Mouse (Mus musculus) C2C12 (cell line): Measurements from ENCODE around the gene Chrna7. TPM values are rescaled to one million over a fixed set of nuclear protein-coding genes. Genes with fewer than 3 reads are reported as not detected.

ENCODE experiments used
- H3K27me3 ChIP-seq: one replicate; pipeline ENCODE4 v1.6.1; 2011; ENCODE audit not compliant: control insufficient read depth, insufficient read depth, insufficient read length
- H3K36me3 ChIP-seq: one replicate; pipeline ENCODE4 v1.6.1; 2011; ENCODE audit not compliant: control insufficient read depth, insufficient read depth
- H3K4me3 ChIP-seq: one replicate; pipeline ENCODE4 v1.5.1; 2011; ENCODE audit warnings: mild to moderate bottlenecking, control low read depth; ENCODE audit not compliant: poor library complexity, insufficient read depth, severe bottlenecking
- H3K79me2 ChIP-seq: one replicate; pipeline ENCODE4 v1.6.1; 2011; ENCODE audit not compliant: control insufficient read depth, insufficient read depth
- H3K79me3 ChIP-seq: one replicate; pipeline ENCODE4 v1.6.1; 2011; ENCODE audit warnings: low read depth, control low read depth
- H3ac ChIP-seq: one replicate; pipeline ENCODE3; 2011; ENCODE audit warnings: low read depth; ENCODE audit not compliant: control insufficient read depth, insufficient read length
- CEBPB ChIP-seq: IDR thresholded peaks from one replicate; pipeline ENCODE4 v1.6.1; 2011; ENCODE audit warnings: low read depth, mild to moderate bottlenecking, control low read depth, moderate library complexity
- CTCF ChIP-seq: IDR thresholded peaks from one replicate; pipeline ENCODE4 v1.5.1; 2011; ENCODE audit not compliant: control insufficient read depth, insufficient read depth, insufficient read length
- FOSL1 ChIP-seq: IDR thresholded peaks from one replicate; pipeline ENCODE4 v1.8.0; 2011; ENCODE audit warnings: mild to moderate bottlenecking, low read length; ENCODE audit not compliant: poor library complexity, insufficient read depth, severe bottlenecking
- MAX ChIP-seq: IDR thresholded peaks from one replicate; pipeline ENCODE4 v1.6.1; 2011; ENCODE audit warnings: mild to moderate bottlenecking, control low read depth
- MYOD1 ChIP-seq: IDR thresholded peaks from one replicate; pipeline ENCODE4 v1.6.1; 2011; ENCODE audit warnings: low read depth; ENCODE audit not compliant: control insufficient read depth, insufficient read length
- MYOG ChIP-seq: IDR thresholded peaks from one replicate; pipeline ENCODE4 v1.6.1; 2011; ENCODE audit not compliant: control insufficient read depth, insufficient read length; ENCODE audit errors: extremely low read depth
- USF1 ChIP-seq: IDR thresholded peaks from one replicate; pipeline ENCODE4 v1.6.1; 2011; ENCODE audit warnings: low read depth, mild to moderate bottlenecking, control low read depth, moderate library complexity
- polyA plus RNA-seq: library from polyadenylated mRNA; unstranded; fragments of >200 nt; fragmentation: generic; extraction: Trizol; gene quantifications from one replicate; pipeline ENCODE4 v1.2.1, GENCODE M21; 2012; ENCODE audit warnings: missing spikeins

Chrna7 gene
- polyA plus RNA-seq, 1 experiment = 0.04 TPM

DNA sequence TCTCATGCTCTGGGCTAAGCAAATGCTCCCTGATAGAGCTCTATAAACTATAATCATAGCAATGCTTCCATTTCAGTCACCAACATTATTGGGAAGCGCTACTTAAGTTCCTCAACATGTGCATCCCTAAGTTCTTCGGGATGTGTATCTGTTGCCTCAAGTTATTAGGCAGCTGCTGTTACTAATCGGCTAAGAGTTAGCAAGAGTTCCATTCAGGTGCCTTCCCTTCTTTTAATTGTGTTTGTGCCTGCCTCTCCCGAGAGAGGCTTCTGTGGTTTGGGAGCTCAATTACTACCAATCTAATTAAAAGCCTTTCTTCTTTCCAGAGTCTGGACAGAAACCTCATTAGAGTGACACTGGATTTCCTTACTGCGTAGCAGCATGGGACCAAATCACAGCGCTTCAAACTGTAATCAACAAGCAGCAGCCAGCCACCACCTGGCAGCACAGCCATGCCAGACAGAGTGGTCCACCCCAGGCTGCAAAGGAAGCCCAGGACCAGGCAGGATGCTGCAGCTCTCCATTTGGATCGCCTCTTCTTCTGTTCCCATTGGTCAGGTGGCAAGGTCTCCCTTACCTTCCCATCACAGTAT, 50.0 kb downstream of the Chrna7 start:
- Histone ChIP-seq H3K79me2 (no peaks in the 10 kb centered on the region), H3ac (no peak overlapping the region), H3K27me3 (no peaks in the 10 kb centered on the region), H3K4me3 (no peak overlapping the region), H3K36me3 (no peaks in the 10 kb centered on the region), H3K79me3 (no peaks in the 10 kb centered on the region)
- no peak for TF ChIP-seq MYOD1
- no peak for TF ChIP-seq MAX
- TF ChIP-seq CEBPB = no peak
- TF ChIP-seq USF1 = no peak
- no peak for TF ChIP-seq CTCF
- no peak for TF ChIP-seq MYOG

DNA sequence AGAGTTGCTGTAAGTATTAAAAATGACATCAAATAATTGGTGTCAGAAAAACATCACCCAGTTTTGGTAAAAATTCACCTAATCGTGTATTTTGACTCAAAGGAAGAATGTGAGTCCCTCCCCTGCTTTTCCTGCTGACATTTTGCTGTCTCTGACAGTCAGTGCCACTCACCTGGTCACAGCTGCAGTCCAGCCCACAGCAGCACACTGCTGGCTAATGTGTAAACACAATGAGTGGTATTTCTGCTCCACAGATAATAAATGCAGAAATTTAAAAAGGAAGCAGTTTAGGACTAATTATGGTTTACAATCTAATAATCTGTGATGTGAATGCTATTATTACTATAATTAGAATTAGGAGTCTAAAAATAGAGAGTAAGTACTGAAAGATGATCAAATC, 59.1 kb downstream of the Chrna7 start:
- Histone ChIP-seq H3K27me3 (no peaks in the 10 kb centered on the region), H3K4me3 (no peak overlapping the region), H3K79me3 (no peaks in the 10 kb centered on the region), H3K36me3 (no peaks in the 10 kb centered on the region), H3ac (no peak overlapping the region), H3K79me2 (no peaks in the 10 kb centered on the region)
- TF ChIP-seq MAX = no peak
- TF ChIP-seq CTCF = no peak
- TF ChIP-seq FOSL1 = no peak

DNA sequence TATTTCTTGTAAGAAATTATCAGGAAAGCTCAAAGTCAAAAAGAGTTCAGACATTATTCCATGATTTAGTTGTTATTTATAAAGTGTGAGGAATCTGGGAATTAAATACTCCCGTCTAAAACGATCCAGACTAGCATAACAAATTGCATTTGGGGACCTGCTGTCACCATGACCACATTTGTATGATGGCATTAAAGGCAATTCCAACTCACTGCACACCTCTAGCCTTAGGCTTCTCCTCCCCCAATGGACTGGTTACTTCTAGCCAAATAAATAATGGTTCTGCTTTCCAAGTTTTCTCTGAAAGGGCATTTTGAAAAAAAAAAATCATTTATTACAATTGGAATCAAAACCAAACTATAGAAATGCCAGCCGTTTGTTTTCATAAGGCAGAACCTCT, 63.6 kb downstream of the Chrna7 start:
- H3K27me3 ChIP-seq = no peaks in the 10 kb centered on the region
- TF ChIP-seq MYOG (no peak), MYOD1 (no peak), CTCF (no peak), CEBPB (no peak), MAX (no peak), USF1 (no peak), FOSL1 (no peak)
- H3K36me3 ChIP-seq = no peaks in the 10 kb centered on the region
- H3ac ChIP-seq = no peak overlapping the region
- no peaks in the 10 kb centered on the region for H3K79me3 ChIP-seq
- no peak overlapping the region for H3K4me3 ChIP-seq
- no peaks in the 10 kb centered on the region for H3K79me2 ChIP-seq

DNA sequence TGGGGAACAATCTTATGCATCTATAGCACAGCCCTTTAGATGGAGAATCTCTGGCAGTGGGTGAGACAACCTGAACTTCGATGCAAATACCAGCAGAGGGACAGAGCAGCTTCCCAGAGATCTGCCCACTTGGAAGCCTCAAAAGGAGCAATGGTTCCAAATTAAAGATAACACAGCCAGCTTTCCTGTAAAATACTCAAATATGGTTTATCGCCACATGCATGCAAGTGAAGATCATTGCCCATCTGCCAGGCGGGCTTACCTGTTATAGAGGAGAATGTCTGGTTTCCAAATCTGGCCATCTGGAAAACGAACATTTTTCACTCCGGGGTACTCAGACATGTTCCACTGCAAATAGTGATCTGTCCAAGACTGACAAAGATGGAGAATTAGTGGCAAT, 64.0 kb downstream of the Chrna7 start:
- Histone ChIP-seq H3ac (no peak overlapping the region), H3K36me3 (no peaks in the 10 kb centered on the region), H3K27me3 (no peaks in the 10 kb centered on the region), H3K79me3 (no peaks in the 10 kb centered on the region), H3K4me3 (no peak overlapping the region), H3K79me2 (no peaks in the 10 kb centered on the region)
- TF ChIP-seq MAX (no peak), CTCF (no peak), CEBPB (no peak), MYOG (no peak), FOSL1 (no peak), USF1 (no peak)

DNA sequence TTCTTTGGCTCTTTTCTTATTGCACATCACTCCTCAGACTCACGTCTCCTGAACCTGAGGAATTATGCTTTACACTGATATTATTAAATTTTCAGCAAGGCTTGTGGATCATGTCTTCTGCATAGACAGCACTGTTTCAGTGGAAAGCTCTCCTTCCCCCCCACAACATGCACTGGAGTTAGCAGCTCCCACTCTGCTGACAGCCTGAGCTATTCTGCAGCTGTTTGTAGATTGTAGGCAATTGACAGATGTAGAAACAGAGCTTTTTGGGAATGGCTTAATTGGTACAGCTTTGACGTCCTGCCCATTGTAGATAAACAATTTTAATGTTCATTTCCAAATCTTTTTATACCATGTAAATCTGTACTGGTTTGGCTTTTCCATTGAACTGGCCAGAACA, 89.8 kb downstream of the Chrna7 start:
- Histone ChIP-seq H3K36me3 (no peaks in the 10 kb centered on the region), H3K79me3 (no peaks in the 10 kb centered on the region), H3K79me2 (no peaks in the 10 kb centered on the region), H3K27me3 (no peaks in the 10 kb centered on the region), H3ac (no peak overlapping the region), H3K4me3 (no peak overlapping the region)
- TF ChIP-seq USF1 (no peak), MYOG (no peak), MYOD1 (no peak), MAX (no peak), CEBPB (no peak), FOSL1 (no peak), CTCF (no peak)

DNA sequence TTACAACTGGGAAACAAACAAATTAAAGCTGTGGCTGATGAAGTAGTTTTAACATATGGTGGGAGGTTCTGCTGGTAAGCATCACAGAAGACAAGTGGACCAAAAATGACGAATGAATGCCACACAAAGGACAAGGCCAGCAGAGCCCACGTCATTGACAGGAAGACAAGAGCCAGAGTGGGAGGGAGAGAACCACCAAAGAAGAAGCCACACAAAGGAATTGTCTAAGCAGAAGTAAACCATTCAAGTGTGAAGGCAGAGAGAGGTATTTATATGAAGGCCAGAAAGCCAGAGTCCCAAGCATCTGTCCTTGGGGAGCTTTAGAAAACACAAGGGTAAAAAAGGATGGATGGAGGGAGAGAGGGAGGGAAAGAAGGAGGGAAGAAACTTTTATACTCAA, 98.7 kb downstream of the Chrna7 start:
- Histone ChIP-seq H3K79me3 (no peaks in the 10 kb centered on the region), H3K79me2 (no peaks in the 10 kb centered on the region), H3K27me3 (no peaks in the 10 kb centered on the region), H3K4me3 (no peak overlapping the region), H3K36me3 (no peaks in the 10 kb centered on the region), H3ac (no peak overlapping the region)
- no peak for TF ChIP-seq MYOD1
- TF ChIP-seq CTCF = no peak
- no peak for TF ChIP-seq MYOG
- no peak for TF ChIP-seq CEBPB

DNA sequence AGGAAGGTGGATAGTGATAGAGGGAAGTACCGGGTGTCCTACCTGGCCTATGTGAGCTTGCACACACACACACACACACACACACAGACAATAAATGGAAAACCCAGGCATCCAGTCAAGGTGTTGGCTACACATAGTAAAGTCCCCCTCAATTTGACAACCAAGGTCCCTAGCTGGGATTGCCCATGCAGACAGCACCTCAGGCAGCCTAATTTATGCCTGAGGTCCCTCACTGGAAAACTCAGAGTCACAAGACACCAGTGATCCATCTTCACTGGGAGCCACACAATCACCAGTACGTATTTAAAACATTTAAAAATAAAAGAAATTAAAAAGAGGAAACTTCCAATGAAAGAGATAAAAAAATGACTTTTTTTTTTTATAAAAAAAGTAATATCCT, 99.1 kb downstream of the Chrna7 start:
- H3K36me3 ChIP-seq = no peaks in the 10 kb centered on the region
- no peaks in the 10 kb centered on the region for H3K79me3 ChIP-seq
- H3ac ChIP-seq = no peak overlapping the region
- H3K79me2 ChIP-seq = no peaks in the 10 kb centered on the region
- no peaks in the 10 kb centered on the region for H3K27me3 ChIP-seq
- no peak overlapping the region for H3K4me3 ChIP-seq
- TF ChIP-seq MAX (no peak), MYOD1 (no peak)
